Mouse (Mus musculus) cerebellum, adult (tissue): ENCODE data around the gene Rfpl4.
"Not testable (repeated sequence)": the region's sequence is repeated elsewhere in the genome, so short reads cannot be mapped to it uniquely, and the experiment has no call there.

Source experiments
- ATAC-seq: cut with Nextera tagmentation; 2 replicates; pipeline ENCODE4 v1.9.2; 2017; ENCODE audit warnings: mild to moderate bottlenecking, moderate library complexity, mixed read lengths; ENCODE audit not compliant: insufficient number of reproducible peaks, low FRiP score, low TSS enrichment

Gene Rfpl4

GRCm38 (mm10) chr7:5081939-5082338, 34.8 kb downstream of the Rfpl4 start:
- no peak for ATAC-seq

GRCm38 (mm10) chr7:5081241-5081640, 35.5 kb downstream of the Rfpl4 start:
- no peak for ATAC-seq

GRCm38 (mm10) chr7:5080815-5081214, 35.9 kb downstream of the Rfpl4 start:
- no peak for ATAC-seq

GRCm38 (mm10) chr7:5080010-5080751, 36.6 kb downstream of the Rfpl4 start, which contains the start of gene Epn1:
Gene Epn1, plus strand, starts transcription at chr7:5080235.
- ATAC-seq: peak; percentile 97

GRCm38 (mm10) chr7:5079365-5080009, 37.3 kb downstream of the Rfpl4 start:
- ATAC-seq: not testable (repeated sequence)

- no peak for ATAC-seq
These were observed 39.8 kb downstream of the Rfpl4 start for GRCm38 (mm10) chr7:5076931-5077330.

- ATAC-seq: no peak
These were observed 41.8 kb downstream of the Rfpl4 start for GRCm38 (mm10) chr7:5074984-5075383.

GRCm38 (mm10) chr7:5073586-5073985, 43.2 kb downstream of the Rfpl4 start:
- no peak for ATAC-seq

GRCm38 (mm10) chr7:5064886-5065285, 51.9 kb downstream of the Rfpl4 start:
- ATAC-seq: no peak

- no peak for ATAC-seq
These were observed 54.3 kb downstream of the Rfpl4 start for GRCm38 (mm10) chr7:5062360-5063001.

- peak; percentile 19; the same call in 1 of the 2 replicates for ATAC-seq
These were observed 54.9 kb downstream of the Rfpl4 start, which contains the start of gene U2af2 for GRCm38 (mm10) chr7:5061774-5062359. Gene U2af2, plus strand, starts transcription at chr7:5062143.

- ATAC-seq: peak; percentile 65
These were observed 55.6 kb downstream of the Rfpl4 start for GRCm38 (mm10) chr7:5060944-5061773.

- ATAC-seq: peak; percentile 38; the same call in 1 of the 2 replicates
These were observed 56.5 kb downstream of the Rfpl4 start for GRCm38 (mm10) chr7:5060239-5060731.
